Mouse (Mus musculus) testis, adult 2 months (tissue): ENCODE measurements around the gene Palm2. TPM values are rescaled to one million over a fixed set of nuclear protein-coding genes. Genes with fewer than 3 reads are reported as not detected.

Source experiments
- H3K27ac ChIP-seq: fragments of 200-500 bp; 2 replicates; pipeline ENCODE4 v1.5.1; 2012; ENCODE audit warnings: low read depth, low read length; ENCODE audit not compliant: control insufficient read depth, insufficient read depth
- H3K27me3 ChIP-seq: fragments of 200-500 bp; 2 replicates; pipeline ENCODE4 v1.6.1; 2012; ENCODE audit warnings: mild to moderate bottlenecking, low read length, moderate library complexity; ENCODE audit not compliant: control insufficient read depth, insufficient read depth
- H3K36me3 ChIP-seq: fragments of 200-500 bp; 2 replicates; pipeline ENCODE4 v1.6.1; 2012; ENCODE audit warnings: mild to moderate bottlenecking, low read length; ENCODE audit not compliant: control insufficient read depth, insufficient read depth
- H3K4me1 ChIP-seq: fragments of 200-500 bp; 2 replicates; pipeline ENCODE4 v1.6.1; 2012; ENCODE audit warnings: low read length; ENCODE audit not compliant: control insufficient read depth, insufficient read depth
- H3K4me3 ChIP-seq: fragments of 200-500 bp; 2 replicates; pipeline ENCODE4 v1.5.1; 2012; ENCODE audit warnings: low read depth, mild to moderate bottlenecking, low read length, moderate library complexity, mixed read lengths; ENCODE audit not compliant: control insufficient read depth
- CTCF ChIP-seq: fragments of 200-500 bp; IDR thresholded peaks from 2 replicates; pipeline ENCODE4 v1.5.1; 2012; ENCODE audit warnings: low read depth, mild to moderate bottlenecking, inconsistent platforms, low read length, moderate library complexity; ENCODE audit not compliant: control insufficient read depth, insufficient read depth, insufficient replicate concordance
- POLR2A ChIP-seq: fragments of 200-500 bp; IDR thresholded peaks from 2 replicates; pipeline ENCODE4 v1.6.1; 2012; ENCODE audit warnings: low read depth, mild to moderate bottlenecking, inconsistent platforms, low read length, moderate library complexity; ENCODE audit not compliant: control insufficient read depth
- polyA plus RNA-seq: library from polyadenylated mRNA; depleted of rRNA; stranded (reverse); fragments of >200 nt; gene quantifications from 2 replicates; pipeline ENCODE4 v1.2.3, GENCODE M21; 2012

Palm2 gene
- polyA plus RNA-seq, 1 experiment = 0.63 TPM

DNA sequence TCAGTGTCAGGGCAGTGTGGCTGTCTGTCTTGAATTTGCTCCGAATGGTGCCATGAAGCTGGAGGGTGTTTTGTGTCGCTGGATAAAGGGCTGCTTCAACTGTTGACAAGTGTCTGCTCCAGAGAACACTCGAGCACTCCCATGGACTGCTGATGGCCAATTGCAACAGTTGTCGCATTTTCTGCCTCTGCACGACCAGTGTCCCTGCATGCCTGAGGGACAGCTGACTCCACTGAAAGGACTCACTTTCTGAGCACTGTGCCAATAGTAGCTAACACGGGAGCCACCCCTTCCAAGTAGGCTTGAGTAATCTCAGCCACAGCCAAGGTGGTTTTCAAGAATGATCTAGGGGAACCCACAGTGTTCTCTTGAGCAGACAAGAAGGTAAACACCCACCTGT is 135.7 kb downstream of the Palm2 start:
- Histone ChIP-seq H3K27ac (no peak overlapping the region), H3K27me3 (no peaks in the 10 kb centered on the region), H3K4me3 (no peak overlapping the region)

DNA sequence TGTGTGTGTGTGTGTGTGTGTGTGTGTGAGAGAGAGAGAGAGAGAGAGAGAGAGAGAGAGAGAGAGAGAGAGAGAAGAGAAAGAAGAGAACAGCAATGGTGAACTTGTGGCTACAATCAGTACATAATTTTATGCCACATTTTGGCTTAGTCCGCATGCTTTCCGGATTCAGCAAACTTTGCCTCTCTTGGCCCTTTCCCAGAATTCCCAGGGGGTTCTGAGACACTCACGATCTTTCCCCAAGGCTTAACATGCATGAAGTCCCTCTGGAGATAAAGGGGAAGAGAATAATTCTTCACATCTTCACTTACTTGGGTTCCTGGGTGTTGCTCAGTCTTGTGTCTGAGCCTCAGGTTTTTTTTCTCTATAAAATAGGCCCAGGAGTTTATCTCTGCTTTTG is 136.2 kb downstream of the Palm2 start:
- H3K4me1 ChIP-seq = peaks cover 9% of the 10 kb centered on the region
- H3K27ac ChIP-seq = no peak overlapping the region
- H3K36me3 ChIP-seq = no peaks in the 10 kb centered on the region
- H3K4me3 ChIP-seq = no peak overlapping the region
- no peaks in the 10 kb centered on the region for H3K27me3 ChIP-seq
- no peak for TF ChIP-seq CTCF
- TF ChIP-seq POLR2A = no peak

More for the DNA sequence above, 135.7 kb downstream of the Palm2 start:
- Histone ChIP-seq H3K36me3 (no peaks in the 10 kb centered on the region), H3K4me1 (peaks cover 9% of the 10 kb centered on the region)
- TF ChIP-seq CTCF (no peak), POLR2A (no peak)

DNA sequence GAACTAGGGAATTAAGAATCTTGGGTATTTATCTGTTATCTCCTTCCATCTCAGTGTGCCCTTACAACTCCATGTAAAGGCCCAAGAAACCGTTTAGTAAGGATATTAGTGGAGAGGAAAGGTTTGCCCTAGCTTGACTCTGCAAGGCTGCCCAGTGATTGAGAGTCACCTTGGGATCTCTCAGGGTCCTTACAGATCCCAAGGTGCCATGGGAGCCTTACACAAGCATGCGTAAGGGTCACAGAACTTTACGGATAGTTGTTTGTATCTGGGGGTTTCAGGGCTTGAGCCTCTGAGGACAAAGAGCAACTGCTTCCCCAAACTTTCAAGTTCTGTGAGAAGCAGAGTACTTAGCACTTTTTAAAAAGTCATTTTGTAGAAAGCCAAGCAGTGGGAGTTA is 140.1 kb downstream of the Palm2 start:
- Histone ChIP-seq H3K27me3 (no peaks in the 10 kb centered on the region), H3K4me1 (no peaks in the 10 kb centered on the region), H3K4me3 (no peak overlapping the region), H3K27ac (no peak overlapping the region), H3K36me3 (no peaks in the 10 kb centered on the region)
- TF ChIP-seq CTCF = no peak

DNA sequence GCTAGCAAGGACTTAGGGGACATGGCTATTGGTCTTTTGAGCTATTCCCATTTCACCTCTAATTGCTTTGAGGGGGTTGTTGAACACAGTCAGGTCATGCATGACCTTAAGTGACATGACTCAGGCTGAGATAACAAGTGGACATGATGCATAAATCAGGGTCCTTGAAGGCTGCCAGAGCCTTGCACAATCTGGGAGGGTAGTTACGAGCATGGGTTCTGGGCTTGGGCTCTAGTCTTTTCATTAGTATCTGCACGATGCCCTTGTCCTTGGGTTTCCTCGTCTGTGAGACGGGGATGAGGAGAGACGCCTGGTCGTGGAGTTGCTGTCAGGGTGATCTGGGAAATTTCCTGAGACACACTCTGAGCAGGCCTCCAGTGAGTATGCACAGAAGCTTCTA is 140.6 kb downstream of the Palm2 start:
- no peak overlapping the region for H3K27ac ChIP-seq
- no peaks in the 10 kb centered on the region for H3K4me1 ChIP-seq

DNA sequence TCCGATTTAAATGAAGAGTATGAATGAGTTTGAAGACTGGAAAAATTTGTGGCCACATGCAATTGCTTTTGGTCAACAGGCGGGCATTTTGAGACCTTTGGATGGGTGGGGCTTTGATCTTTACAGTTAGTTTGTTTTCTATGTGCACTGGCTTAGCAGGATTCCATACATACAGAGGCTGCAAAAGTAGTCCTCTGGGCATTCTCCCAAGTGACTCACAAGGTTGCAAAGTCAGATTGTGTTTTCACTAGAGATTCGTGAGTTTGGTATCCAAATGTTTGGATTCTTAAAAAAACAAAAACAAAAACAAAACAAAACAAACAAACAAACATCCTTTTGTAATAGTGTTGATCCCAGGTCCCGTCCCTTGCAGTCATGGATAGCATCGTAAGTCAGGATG is 141.6 kb downstream of the Palm2 start:
- Histone ChIP-seq H3K27me3 (no peaks in the 10 kb centered on the region), H3K4me1 (no peaks in the 10 kb centered on the region), H3K36me3 (no peaks in the 10 kb centered on the region), H3K4me3 (no peak overlapping the region), H3K27ac (no peak overlapping the region)
- TF ChIP-seq CTCF = no peak
- no peak for TF ChIP-seq POLR2A

More for the DNA sequence above, 140.6 kb downstream of the Palm2 start:
- no peaks in the 10 kb centered on the region for H3K36me3 ChIP-seq
- H3K4me3 ChIP-seq = no peak overlapping the region
- no peak for TF ChIP-seq POLR2A
- no peak for TF ChIP-seq CTCF
- H3K27me3 ChIP-seq = no peaks in the 10 kb centered on the region

DNA sequence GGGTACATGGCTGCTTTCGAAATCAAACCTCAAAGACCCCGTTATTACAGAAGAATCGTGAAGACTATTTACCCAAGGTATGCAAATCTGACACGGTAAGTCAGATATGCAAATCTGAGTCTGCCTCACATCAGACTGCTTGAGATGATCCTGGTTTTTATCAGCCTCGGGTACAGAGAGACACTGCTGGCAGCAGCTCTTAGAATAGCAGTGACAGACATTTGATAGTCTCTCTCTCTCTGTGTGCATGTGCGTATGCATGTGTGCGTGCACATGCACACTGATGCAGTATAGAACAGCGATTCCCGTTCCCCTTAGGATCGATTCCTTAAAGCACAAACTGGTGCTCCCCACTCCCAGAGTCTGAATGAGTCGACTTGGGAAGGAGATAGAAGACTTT is 142.0 kb downstream of the Palm2 start:
- no peak for TF ChIP-seq POLR2A
- TF ChIP-seq CTCF = no peak
- Histone ChIP-seq H3K27me3 (no peaks in the 10 kb centered on the region), H3K27ac (no peak overlapping the region), H3K4me1 (no peaks in the 10 kb centered on the region), H3K36me3 (no peaks in the 10 kb centered on the region), H3K4me3 (no peak overlapping the region)

DNA sequence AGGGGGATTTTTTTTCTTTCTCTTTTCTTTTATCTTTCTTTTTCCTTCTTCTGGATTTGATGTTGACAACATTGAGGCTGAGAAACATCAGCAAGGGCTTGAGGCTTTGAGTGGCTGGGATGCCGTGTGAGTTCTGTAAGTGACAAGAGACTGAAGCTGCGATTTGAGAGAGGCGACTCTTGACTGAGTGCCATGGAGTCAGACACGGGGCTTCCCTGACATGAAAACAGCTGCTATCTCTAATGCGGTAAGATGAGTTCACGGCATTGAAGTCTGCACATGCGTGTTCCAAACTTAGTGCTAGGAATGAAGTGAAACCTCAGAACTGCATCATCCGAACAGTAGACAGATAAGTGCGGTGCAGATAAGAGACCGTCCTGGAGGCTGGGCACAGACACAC is 145.6 kb downstream of the Palm2 start:
- no peak overlapping the region for H3K27ac ChIP-seq
- H3K4me1 ChIP-seq = no peaks in the 10 kb centered on the region
- H3K4me3 ChIP-seq = no peak overlapping the region
- TF ChIP-seq CTCF (no peak), POLR2A (no peak)
- no peaks in the 10 kb centered on the region for H3K27me3 ChIP-seq
- H3K36me3 ChIP-seq = no peaks in the 10 kb centered on the region

DNA sequence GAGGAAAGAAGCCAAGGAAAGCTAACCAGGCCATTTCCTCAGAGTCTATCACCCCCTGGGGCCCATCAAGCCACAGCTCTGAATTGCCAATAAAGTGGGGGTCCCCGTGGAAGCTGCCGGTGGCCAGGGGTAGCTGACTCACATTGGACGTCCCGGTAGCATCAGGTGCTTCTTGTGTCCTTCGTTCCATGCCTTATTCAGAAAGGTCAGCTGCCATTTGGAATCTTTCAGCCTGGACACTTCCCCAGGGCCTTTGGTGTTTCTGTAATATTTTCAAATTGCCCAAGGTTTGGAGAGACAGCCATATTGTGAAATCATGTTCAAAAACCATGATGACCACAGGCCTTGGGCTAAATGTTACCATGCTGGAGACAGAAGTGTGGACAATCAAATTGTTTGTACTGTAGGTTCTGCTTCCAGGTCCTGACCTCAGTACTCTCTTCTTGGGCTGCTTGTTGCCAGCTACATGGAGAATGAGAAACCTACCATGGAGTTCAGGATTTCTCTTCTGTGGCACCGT is 151.3 kb downstream of the Palm2 start:
- no peaks in the 10 kb centered on the region for H3K36me3 ChIP-seq
- H3K4me1 ChIP-seq = no peaks in the 10 kb centered on the region
- H3K27me3 ChIP-seq = no peaks in the 10 kb centered on the region
- TF ChIP-seq CTCF = no peak
- TF ChIP-seq POLR2A = no peak
- H3K4me3 ChIP-seq = no peak overlapping the region
- H3K27ac ChIP-seq = no peak overlapping the region
